Mouse (Mus musculus) ES-E14 (cell line): ENCODE results near the gene Lemd1.
A peak's percentile ranks its signal among the peaks of the same experiment; 100 is the strongest.

ENCODE experiments used
- HCFC1 ChIP-seq: IDR thresholded peaks from 2 replicates; pipeline ENCODE4 v1.6.1; 2012; ENCODE audit warnings: low read length, inconsistent platforms, borderline replicate concordance; ENCODE audit not compliant: insufficient read depth
- MAFK ChIP-seq: IDR thresholded peaks from 2 replicates; pipeline ENCODE4 v1.6.1; 2014; ENCODE audit warnings: mild to moderate bottlenecking, low read depth, low read length, inconsistent platforms; ENCODE audit not compliant: insufficient read depth
- ZC3H11A ChIP-seq: IDR thresholded peaks from 2 replicates; pipeline ENCODE4 v1.6.1; 2012; ENCODE audit warnings: low read depth, mild to moderate bottlenecking, inconsistent platforms, low read length, borderline replicate concordance
- ZNF384 ChIP-seq: IDR thresholded peaks from 2 replicates; pipeline ENCODE4 v1.6.1; 2012; ENCODE audit warnings: low read depth, low read length, inconsistent platforms

- TF ChIP-seq ZC3H11A (peak; percentile 81), ZNF384 (peak; percentile 94), HCFC1 (no peak), MAFK (no peak)
Measured at GRCm38 (mm10) chr1:132155737-132156136, 35.5 kb upstream of the Lemd1 start.
